Mouse (Mus musculus) stomach, postnatal 0 days (tissue): ENCODE measurements around the gene Shld2. TPM values are rescaled to one million over a fixed set of nuclear protein-coding genes. Genes with fewer than 3 reads are reported as not detected.

ENCODE experiments used
- ATAC-seq: fragments of 200-750 bp; cut with Nextera tagmentation; 2 replicates; pipeline ENCODE4 v1.8.0; 2017; ENCODE audit not compliant: low FRiP score, low TSS enrichment
- DNase-seq: peaks from one replicate; pipeline ENCODE4 v3.0.0-alpha.2; 2016; ENCODE audit warnings: low spot score
- H3K27ac ChIP-seq: fragments of 300-500 bp; sonication (generic); replicated peaks from 2 replicates; pipeline ENCODE4 v1.5.1; 2014; ENCODE audit warnings: mild to moderate bottlenecking, control low read depth
- H3K27me3 ChIP-seq: fragments of 300-500 bp; sonication (generic); 2 replicates; pipeline ENCODE4 v1.6.1; 2014; ENCODE audit warnings: low read length; ENCODE audit not compliant: control insufficient read depth, insufficient read depth
- H3K36me3 ChIP-seq: fragments of 300-500 bp; sonication (generic); 2 replicates; pipeline ENCODE4 v1.6.1; 2014; ENCODE audit warnings: low read length, mixed read lengths; ENCODE audit not compliant: control insufficient read depth, insufficient read depth
- H3K4me1 ChIP-seq: fragments of 300-500 bp; sonication (generic); replicated peaks from 2 replicates; pipeline ENCODE4 v1.6.1; 2014; ENCODE audit warnings: antibody characterized with exemption; ENCODE audit not compliant: control insufficient read depth, insufficient read depth
- H3K4me2 ChIP-seq: fragments of 300-500 bp; sonication (generic); replicated peaks from 2 replicates; pipeline ENCODE4 v1.6.1; 2014; ENCODE audit warnings: low read depth, mild to moderate bottlenecking, control low read depth, moderate library complexity
- H3K4me3 ChIP-seq: fragments of 300-500 bp; sonication (generic); 2 replicates; pipeline ENCODE4 v1.5.1; 2014; ENCODE audit warnings: low read depth, low read length, control low read depth
- H3K9ac ChIP-seq: fragments of 300-500 bp; sonication (generic); 2 replicates; pipeline ENCODE4 v1.6.1; 2014; ENCODE audit warnings: mild to moderate bottlenecking, low read length, control low read depth, mixed read lengths
- H3K9me3 ChIP-seq: fragments of 300-500 bp; sonication (generic); 2 replicates; pipeline ENCODE4 v1.6.1; 2016; ENCODE audit warnings: low read length; ENCODE audit not compliant: control insufficient read depth
- CTCF ChIP-seq: IDR thresholded peaks from 2 replicates; pipeline ENCODE4 v1.5.1; 2016; ENCODE audit warnings: antibody characterized with exemption, low read depth, mild to moderate bottlenecking, moderate library complexity
- EP300 ChIP-seq: optimal IDR thresholded peaks from 2 replicates; pipeline ENCODE3; 2016; ENCODE audit warnings: antibody characterized with exemption
- WGBS: fragments of 180-500 bp; shearing (Covaris S2); extraction: QIAGEN DNeasy Blood & Tissue Kit; methylation state at CpG from one replicate; pipeline ENCODE4 v1.1.7; 2014; 5-methylcytosine and 5-hydroxymethylcytosine counted together
- polyA plus RNA-seq: library from polyadenylated mRNA; unstranded; fragments of >200 nt; fragmentation: Nextera tagmentation; extraction: Ambion mirVana; gene quantifications from 2 replicates; pipeline ENCODE4 v1.2.1, GENCODE M21; 2015

The Shld2 gene
- polyA plus RNA-seq, 1 experiment from 2014 or later: 4.1 TPM

DNA sequence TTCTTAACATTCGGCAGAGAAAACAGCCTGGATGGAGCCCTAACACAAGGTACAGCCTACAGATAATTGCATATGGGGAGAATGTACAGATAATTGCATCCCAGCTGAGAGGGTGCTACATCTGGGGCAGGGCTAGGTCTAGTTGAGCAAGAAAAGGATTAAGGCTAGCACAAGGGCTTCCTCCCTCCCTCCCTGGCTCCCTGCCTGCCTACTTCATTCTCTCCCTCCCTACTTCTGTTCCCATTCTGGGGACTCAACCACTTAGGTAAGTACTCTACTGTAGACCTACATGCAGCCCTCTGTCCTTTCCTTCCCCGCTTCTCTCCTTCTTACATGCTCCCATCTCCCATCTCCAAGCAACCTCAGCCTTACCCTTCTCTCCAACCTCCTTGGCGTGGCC is 43.0 kb upstream of the Shld2 start:
- H3K4me3 ChIP-seq: no peak overlapping the region
- H3K36me3 ChIP-seq: no peaks in the 10 kb centered on the region
- H3K27me3 ChIP-seq: no peaks in the 10 kb centered on the region
- no peak overlapping the region; the same call in 1 of the 2 replicates for H3K27ac ChIP-seq
- no peak for TF ChIP-seq EP300
- TF ChIP-seq CTCF: no peak
- peak overlapping the region; percentile 20; the same call in 1 of the 2 replicates for H3K4me2 ChIP-seq
- H3K9ac ChIP-seq: no peak overlapping the region
- 83% methylated on average over 3 of the region's 3 CpGs for WGBS
- no peak for ATAC-seq
- no peak for DNase-seq
- H3K4me1 ChIP-seq: peaks cover 3% of the 10 kb centered on the region; the same call in 1 of the 2 replicates
- no peaks in the 10 kb centered on the region for H3K9me3 ChIP-seq

DNA sequence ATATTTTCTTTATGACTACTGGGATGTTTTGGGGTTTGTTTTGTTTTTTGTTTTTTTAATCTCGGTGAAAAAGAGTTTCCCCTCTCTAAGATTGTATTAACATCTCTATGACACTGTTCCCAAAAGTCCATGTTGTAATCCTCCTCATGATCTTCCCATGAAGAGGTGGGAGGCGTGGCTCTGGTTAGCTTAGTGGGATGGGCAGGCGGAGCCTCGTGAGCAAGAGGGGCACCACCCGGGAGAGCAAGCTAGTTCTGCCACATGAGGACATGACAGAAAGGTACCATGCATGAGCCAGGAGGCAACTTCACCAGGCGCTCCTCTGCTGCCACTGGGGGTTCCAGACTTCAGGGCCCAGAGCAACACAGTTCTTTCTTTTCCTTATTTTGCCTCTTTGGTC is 42.2 kb upstream of the Shld2 start:
- Histone ChIP-seq H3K27ac (no peak overlapping the region), H3K27me3 (no peaks in the 10 kb centered on the region), H3K9ac (no peak overlapping the region), H3K9me3 (no peaks in the 10 kb centered on the region), H3K36me3 (no peaks in the 10 kb centered on the region), H3K4me1 (peaks cover under 1% of the 10 kb centered on the region; the same call in 1 of the 2 replicates), H3K4me3 (no peak overlapping the region), H3K4me2 (no peak overlapping the region)
- DNase-seq (no peak), ATAC-seq (no peak)
- TF ChIP-seq CTCF (no peak), EP300 (no peak)
- WGBS: 56% methylated on average over 6 of the region's 6 CpGs

GRCm38 (mm10) chr14:34351660-34352059 is 41.4 kb upstream of the Shld2 start:
- TF ChIP-seq CTCF (no peak), EP300 (no peak)
- H3K4me2 ChIP-seq: no peak overlapping the region

GRCm38 (mm10) chr14:34349007-34349406 is 38.7 kb upstream of the Shld2 start:
- ATAC-seq (peak; percentile 98), DNase-seq (peak; percentile 86)
- no peak overlapping the region for H3K9ac ChIP-seq
- H3K4me1 ChIP-seq: no peaks in the 10 kb centered on the region; the same call in 1 of the 2 replicates
- no peak overlapping the region for H3K4me3 ChIP-seq
- no peak overlapping the region for H3K4me2 ChIP-seq
- H3K36me3 ChIP-seq: peaks cover 3% of the 10 kb centered on the region; the same call in 1 of the 2 replicates
- no peak overlapping the region for H3K27ac ChIP-seq
- WGBS: 55% methylated on average over 8 of the region's 8 CpGs
- TF ChIP-seq CTCF (no peak), EP300 (no peak)
- H3K9me3 ChIP-seq: no peaks in the 10 kb centered on the region
- H3K27me3 ChIP-seq: no peaks in the 10 kb centered on the region

More at GRCm38 (mm10) chr14:34351660-34352059, 41.4 kb upstream of the Shld2 start:
- H3K4me1 ChIP-seq: no peaks in the 10 kb centered on the region; the same call in 1 of the 2 replicates
- no peaks in the 10 kb centered on the region for H3K27me3 ChIP-seq
- H3K36me3 ChIP-seq: no peaks in the 10 kb centered on the region
- 53% methylated on average over 3 of the region's 3 CpGs for whole genome bisulfite sequencing
- H3K9me3 ChIP-seq: no peaks in the 10 kb centered on the region
- H3K9ac ChIP-seq: no peak overlapping the region
- no peak for DNase-seq
- no peak overlapping the region for H3K27ac ChIP-seq
- ATAC-seq: no peak
- no peak overlapping the region for H3K4me3 ChIP-seq

- WGBS: 74% methylated on average over 7 of the region's 7 CpGs
- Histone ChIP-seq H3K9me3 (no peaks in the 10 kb centered on the region), H3K9ac (no peak overlapping the region), H3K4me1 (no peaks in the 10 kb centered on the region; the same call in 1 of the 2 replicates), H3K4me3 (no peak overlapping the region), H3K27me3 (no peaks in the 10 kb centered on the region), H3K36me3 (peaks cover 6% of the 10 kb centered on the region), H3K27ac (no peak overlapping the region), H3K4me2 (no peak overlapping the region)
- TF ChIP-seq CTCF (no peak), EP300 (no peak)
- ATAC-seq: no peak
- no peak for DNase-seq
These were observed 38.0 kb upstream of the Shld2 start for GRCm38 (mm10) chr14:34348301-34348700.

DNA sequence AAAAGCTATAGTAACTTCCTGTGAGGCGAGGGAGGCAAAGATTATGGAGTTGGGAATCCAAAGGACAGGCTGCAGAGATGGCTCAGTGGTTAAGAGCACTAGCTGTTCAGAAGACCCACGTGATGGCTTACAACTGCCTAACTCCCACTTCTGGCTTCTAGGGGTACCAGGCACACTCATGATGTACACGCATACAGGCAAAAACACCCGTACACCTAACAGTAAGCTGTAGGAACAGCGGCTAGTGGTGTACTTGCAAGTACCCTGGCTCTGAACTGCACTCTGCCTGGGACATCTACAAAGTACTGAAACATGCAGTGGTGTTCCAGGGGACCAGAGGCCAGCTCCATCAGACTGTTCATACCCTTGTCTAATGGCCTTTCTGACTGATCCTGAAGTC is 36.8 kb upstream of the Shld2 start:
- H3K4me2 ChIP-seq: no peak overlapping the region
- no peak overlapping the region for H3K9ac ChIP-seq
- no peak for TF ChIP-seq EP300
- 94% methylated on average over 5 of the region's 5 CpGs for WGBS
- H3K36me3 ChIP-seq: peaks cover 14% of the 10 kb centered on the region
- no peaks in the 10 kb centered on the region for H3K4me1 ChIP-seq
- H3K4me3 ChIP-seq: no peak overlapping the region
- ATAC-seq: no peak
- DNase-seq: no peak
- H3K27ac ChIP-seq: no peak overlapping the region
- H3K27me3 ChIP-seq: no peaks in the 10 kb centered on the region
- H3K9me3 ChIP-seq: no peaks in the 10 kb centered on the region
